Mouse (Mus musculus) bone marrow macrophage, adult 2 months (primary cell): ENCODE measurements around the gene Fgfr2.

ENCODE experiments used
- CTCF ChIP-seq: IDR thresholded peaks from 2 replicates; pipeline ENCODE4 v1.5.1; 2012; ENCODE audit warnings: low read depth, mild to moderate bottlenecking, low read length, moderate library complexity
- POLR2A ChIP-seq: IDR thresholded peaks from 2 replicates; pipeline ENCODE4 v1.6.1; 2012; ENCODE audit warnings: mild to moderate bottlenecking, low read depth, low read length, borderline replicate concordance

GRCm38 (mm10) chr7:132253078-132253477 is 870.1 kb downstream of the Fgfr2 start:
- TF ChIP-seq CTCF, result no peak
- no peak for TF ChIP-seq POLR2A
